Mouse (Mus musculus) heart, embryonic 13.5 days (tissue): Measurements from ENCODE around the gene Bbs5. TPM values are rescaled to one million over a fixed set of nuclear protein-coding genes. Genes with fewer than 3 reads are reported as not detected.

Experiments
- ATAC-seq: fragments of 200-750 bp; cut with Nextera tagmentation; 2 replicates; pipeline ENCODE4 v1.8.0; 2017; ENCODE audit warnings: moderate TSS enrichment; ENCODE audit not compliant: insufficient number of reproducible peaks, low FRiP score, low TSS enrichment; ENCODE audit errors: extremely low read depth
- H3K27ac ChIP-seq: fragments of 300-500 bp; sonication (generic); replicated peaks from 2 replicates; pipeline ENCODE4 v1.5.1; 2015; ENCODE audit warnings: moderate library complexity, mild to moderate bottlenecking, inconsistent platforms
- H3K27me3 ChIP-seq: fragments of 300-500 bp; sonication (generic); replicated peaks from 2 replicates; pipeline ENCODE4 v1.6.1; 2015; ENCODE audit warnings: mild to moderate bottlenecking, inconsistent platforms
- H3K36me3 ChIP-seq: fragments of 300-500 bp; sonication (generic); 2 replicates; pipeline ENCODE4 v1.6.1; 2015; ENCODE audit warnings: mild to moderate bottlenecking, inconsistent platforms
- H3K4me1 ChIP-seq: fragments of 300-500 bp; sonication (generic); 2 replicates; pipeline ENCODE4 v1.6.1; 2015; ENCODE audit warnings: inconsistent platforms
- H3K4me2 ChIP-seq: fragments of 300-500 bp; sonication (generic); 2 replicates; pipeline ENCODE4 v1.6.1; 2015; ENCODE audit warnings: inconsistent platforms, mild to moderate bottlenecking, moderate library complexity
- H3K4me3 ChIP-seq: fragments of 300-500 bp; sonication (generic); 2 replicates; pipeline ENCODE4 v1.5.1; 2015; ENCODE audit warnings: moderate library complexity, mild to moderate bottlenecking, inconsistent platforms
- H3K9ac ChIP-seq: fragments of 300-500 bp; sonication (generic); 2 replicates; pipeline ENCODE4 v1.6.1; 2015; ENCODE audit warnings: inconsistent platforms, mild to moderate bottlenecking, moderate library complexity
- H3K9me3 ChIP-seq: fragments of 300-500 bp; sonication (generic); 2 replicates; pipeline ENCODE4 v1.6.1; 2016; ENCODE audit warnings: inconsistent platforms
- WGBS: fragments of 180-500 bp; shearing (Covaris S2); methylation state at CpG from one replicate; pipeline ENCODE4 v1.1.7; 2015; ENCODE audit warnings: mixed read lengths; 5-methylcytosine and 5-hydroxymethylcytosine counted together
- polyA plus RNA-seq: library from polyadenylated mRNA; unstranded; fragments of >200 nt; fragmentation: Nextera tagmentation; extraction: Ambion mirVana; gene quantifications from 2 replicates; pipeline ENCODE4 v1.2.1, GENCODE M21; 2015

The Bbs5 gene
- polyA plus RNA-seq, 1 experiment from 2014 or later: 13.3 TPM

DNA sequence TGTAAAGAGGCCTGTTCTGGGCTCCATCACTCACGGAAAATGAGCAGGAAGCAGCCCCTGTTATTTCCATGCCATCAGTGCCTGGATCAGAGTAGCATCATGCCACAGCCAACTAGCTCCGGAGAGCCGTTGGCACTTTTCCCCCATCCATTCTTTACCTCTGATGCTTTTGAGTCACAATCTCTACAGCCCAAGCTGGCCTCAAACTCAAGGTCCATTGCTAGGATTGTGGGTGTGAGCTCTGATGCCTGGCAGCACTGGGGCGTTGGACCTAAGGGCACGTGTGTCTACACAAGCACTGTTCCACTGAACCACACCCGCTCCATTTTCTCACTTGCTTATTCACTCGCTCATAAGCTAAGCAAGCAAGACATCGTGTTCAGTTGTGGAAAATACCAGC is 53.5 kb downstream of the Bbs5 start:
- Histone ChIP-seq H3K27ac (no peak overlapping the region), H3K4me2 (no peak overlapping the region), H3K9me3 (no peaks in the 10 kb centered on the region), H3K4me3 (no peak overlapping the region), H3K4me1 (no peaks in the 10 kb centered on the region), H3K36me3 (peaks cover 88% of the 10 kb centered on the region), H3K27me3 (no peaks in the 10 kb centered on the region), H3K9ac (no peak overlapping the region)
- ATAC-seq: no peak
- WGBS: 92% methylated on average over 8 of the region's 8 CpGs

DNA sequence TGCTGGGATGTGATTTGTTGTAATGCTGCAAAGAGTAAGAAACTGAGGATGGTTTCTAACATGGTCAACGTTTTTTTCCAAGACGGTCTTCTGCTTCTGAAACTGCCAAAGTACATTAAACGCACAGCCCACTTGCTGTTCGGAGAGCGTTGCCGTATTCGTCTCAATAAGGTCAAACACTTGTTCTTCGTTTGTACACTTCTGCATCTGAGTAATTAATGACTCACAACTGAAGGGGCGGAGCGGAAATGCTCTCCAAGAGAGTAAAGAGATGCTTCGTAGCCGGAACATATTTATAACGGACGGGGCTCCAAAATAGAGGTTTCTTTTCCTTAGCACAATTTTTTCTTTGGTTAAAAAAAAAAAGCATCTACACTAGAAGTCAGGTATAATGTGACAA is 65.2 kb downstream of the Bbs5 start:
- no peak for ATAC-seq
- peak overlapping the region; percentile 80 for H3K4me2 ChIP-seq
- no peaks in the 10 kb centered on the region for H3K27me3 ChIP-seq
- no peak overlapping the region for H3K27ac ChIP-seq
- no peak overlapping the region for H3K9ac ChIP-seq
- H3K4me3 ChIP-seq: peak overlapping the region; percentile 91
- H3K4me1 ChIP-seq: peaks cover 10% of the 10 kb centered on the region; the same call in 1 of the 2 replicates
- 86% methylated on average over 14 of the region's 14 CpGs for WGBS
- peaks cover 33% of the 10 kb centered on the region for H3K36me3 ChIP-seq
- no peaks in the 10 kb centered on the region for H3K9me3 ChIP-seq

DNA sequence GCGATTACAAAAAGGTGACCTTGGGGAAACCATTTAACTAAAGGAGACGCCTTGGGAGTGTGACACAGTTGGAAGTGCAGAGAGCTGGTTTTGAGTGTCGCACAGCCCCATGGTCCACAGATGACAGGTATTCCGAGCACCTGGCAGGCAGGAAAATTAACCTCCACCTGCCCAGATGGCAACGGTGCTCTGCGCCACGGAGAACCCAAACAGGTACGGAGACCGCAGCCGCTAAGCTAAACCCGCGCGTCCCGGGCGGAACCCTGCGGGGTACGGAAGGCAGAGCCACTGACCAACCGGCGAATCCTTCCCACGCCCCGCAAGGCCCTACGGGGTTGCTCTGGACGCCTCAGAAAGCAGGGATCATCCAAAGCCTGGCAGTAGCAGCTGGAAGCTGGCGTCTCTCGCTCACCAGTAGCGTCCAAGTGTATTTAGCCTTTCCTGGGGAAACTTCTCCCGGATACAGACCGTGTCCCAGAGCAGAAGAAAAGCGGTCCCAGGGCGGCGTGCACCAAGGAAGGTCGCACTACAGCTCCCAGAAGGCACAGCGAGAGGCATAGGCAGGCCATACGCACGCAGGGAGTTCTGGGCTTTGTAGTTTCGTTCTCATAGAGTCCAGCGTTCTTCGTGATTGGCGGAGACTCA is 66.1 kb downstream of the Bbs5 start, which contains the start of gene Fastkd1:
TSS of gene Fastkd1 (minus strand) at position 536 of the 645 bp plus-strand sequence.
- Histone ChIP-seq H3K27ac (peak within 1 kb of the TSS; percentile 93), H3K27me3 (no peaks in the 10 kb centered on the region), H3K4me3 (peak within 1 kb of the TSS; percentile 91), H3K9me3 (no peaks in the 10 kb centered on the region), H3K9ac (peak within 1 kb of the TSS; percentile 92), H3K36me3 (peaks cover 24% of the 10 kb centered on the region), H3K4me1 (peaks cover 10% of the 10 kb centered on the region; the same call in 1 of the 2 replicates), H3K4me2 (peak within 1 kb of the TSS; percentile 80)
- WGBS: under 1% methylated on average over 39 of the region's 39 CpGs
- peak; percentile 92 for ATAC-seq

DNA sequence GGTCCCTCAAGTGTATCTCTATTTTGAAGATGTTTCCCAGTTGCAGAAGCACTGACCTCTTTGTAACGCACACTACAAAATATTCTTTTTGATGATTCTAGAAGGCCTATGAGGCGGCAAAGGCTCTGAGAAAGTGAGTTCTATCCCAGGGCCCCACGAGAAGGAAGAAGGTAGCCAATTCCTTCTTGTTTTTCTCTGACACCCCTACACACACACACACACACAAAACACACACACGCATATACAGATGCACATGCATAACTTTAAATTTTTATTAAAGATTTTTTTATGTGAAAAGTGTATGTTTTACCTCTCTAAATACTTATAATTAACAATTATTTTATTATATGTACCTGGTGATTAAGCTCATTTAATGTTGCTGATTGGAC is 66.6 kb downstream of the Bbs5 start:
- peak overlapping the region; percentile 80 for H3K4me2 ChIP-seq
- H3K36me3 ChIP-seq: peaks cover 21% of the 10 kb centered on the region
- peaks cover 10% of the 10 kb centered on the region; the same call in 1 of the 2 replicates for H3K4me1 ChIP-seq
- WGBS: 22% methylated on average over 4 of the region's 4 CpGs
- peak overlapping the region; percentile 91 for H3K4me3 ChIP-seq
- H3K9ac ChIP-seq: no peak overlapping the region
- H3K27me3 ChIP-seq: no peaks in the 10 kb centered on the region
- no peak for ATAC-seq
- H3K27ac ChIP-seq: no peak overlapping the region
- H3K9me3 ChIP-seq: no peaks in the 10 kb centered on the region

DNA sequence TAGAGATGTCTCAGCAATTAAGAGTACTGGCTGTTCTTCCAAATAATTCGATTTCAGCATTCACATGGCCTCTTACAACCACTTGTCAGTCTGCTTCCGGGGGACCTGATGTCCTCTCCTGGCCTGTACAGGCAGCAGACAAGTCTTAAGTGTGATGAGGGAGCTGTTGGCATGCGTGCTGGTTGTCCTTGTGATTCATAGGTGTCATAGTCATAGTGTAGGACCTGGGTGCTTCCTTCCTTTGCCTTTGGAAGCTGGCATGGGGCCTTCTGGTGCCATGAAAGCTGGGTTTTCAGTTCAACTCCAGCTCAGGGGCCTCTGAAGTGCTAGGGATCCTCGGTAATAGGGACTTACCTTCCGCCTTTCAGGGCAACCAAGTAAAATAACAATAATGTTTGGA is 67.2 kb downstream of the Bbs5 start:
- H3K36me3 ChIP-seq: peaks cover 18% of the 10 kb centered on the region
- peaks cover 10% of the 10 kb centered on the region; the same call in 1 of the 2 replicates for H3K4me1 ChIP-seq
- H3K4me2 ChIP-seq: no peak overlapping the region
- no peak overlapping the region for H3K27ac ChIP-seq
- no peak overlapping the region for H3K4me3 ChIP-seq
- no peak for ATAC-seq
- H3K9me3 ChIP-seq: no peaks in the 10 kb centered on the region
- WGBS: 71% methylated on average over 5 of the region's 5 CpGs
- no peak overlapping the region for H3K9ac ChIP-seq
- H3K27me3 ChIP-seq: 0 out of 2 replicates have a peak, but pooled peaks cover 4% of the 10 kb centered on the region

DNA sequence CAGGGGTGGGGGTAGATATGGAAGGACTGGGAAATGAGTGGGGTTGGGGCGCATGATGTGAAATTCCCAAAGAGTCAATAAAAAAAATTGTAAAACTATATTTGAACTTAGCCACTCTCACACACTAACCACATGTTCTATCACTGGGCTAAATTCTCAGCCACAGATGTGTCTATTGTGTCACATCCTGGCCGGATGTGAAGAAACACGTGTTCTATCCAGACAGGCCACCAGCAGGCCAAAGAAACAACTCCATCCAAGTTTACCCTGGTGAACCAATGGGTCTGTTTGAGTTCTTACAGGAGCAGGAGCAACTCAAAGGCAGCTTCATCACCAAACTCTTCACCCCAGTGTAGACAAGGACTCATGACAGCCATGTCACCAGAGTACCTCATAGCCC is 69.5 kb downstream of the Bbs5 start:
- H3K9me3 ChIP-seq: no peaks in the 10 kb centered on the region
- H3K27me3 ChIP-seq: peaks cover 9% of the 10 kb centered on the region; the same call in 1 of the 2 replicates
- 68% methylated on average over 3 of the region's 3 CpGs for WGBS
- no peak for ATAC-seq
- no peak overlapping the region for H3K9ac ChIP-seq
- no peaks in the 10 kb centered on the region for H3K36me3 ChIP-seq
- H3K27ac ChIP-seq: no peak overlapping the region
- H3K4me1 ChIP-seq: peaks cover 10% of the 10 kb centered on the region; the same call in 1 of the 2 replicates
- no peak overlapping the region for H3K4me2 ChIP-seq
- H3K4me3 ChIP-seq: no peak overlapping the region

Other genes starting within 250 kb of the Bbs5 start
- 0.45 and 0.57 TPM in 2 replicates for gene Lrp2, start 61.1 kb upstream of the Bbs5 start, polyA plus RNA-seq
- gene Klhl41, start 22.9 kb downstream of the Bbs5 start, polyA plus RNA-seq: 14.2 and 17.4 TPM in 2 replicates
- gene Fastkd1, start 66.3 kb downstream of the Bbs5 start, polyA plus RNA-seq: 16.6 and 17.1 TPM in 2 replicates
- gene Ppig, start 75.4 kb downstream of the Bbs5 start, polyA plus RNA-seq: 85.1 and 93.0 TPM in 2 replicates
- 1.0 and 1.4 TPM in 2 replicates for gene Ccdc173, start 142.4 kb downstream of the Bbs5 start, polyA plus RNA-seq
- 14.4 and 16.7 TPM in 2 replicates for gene Phospho2, start 142.5 kb downstream of the Bbs5 start, polyA plus RNA-seq
- 42.8 and 47.3 TPM in 2 replicates for gene Klhl23, start 174.8 kb downstream of the Bbs5 start, polyA plus RNA-seq
- gene Ssb, start 214.4 kb downstream of the Bbs5 start, polyA plus RNA-seq: 193 and 222 TPM in 2 replicates
- gene Mettl5, start 238.4 kb downstream of the Bbs5 start, polyA plus RNA-seq: 32.6 and 37.3 TPM in 2 replicates